Mouse (Mus musculus): ENCODE data around the gene Dnajc17. TPM values are rescaled to one million over a fixed set of nuclear protein-coding genes. Genes with fewer than 3 reads are reported as not detected.

The Dnajc17 gene
- total RNA-seq, 2 experiments from 2014 or later, result 12.0 to 13.3 TPM

- peak; percentile 73 to 78 for DNase-seq
- intact Hi-C loops (cut with DNase I), result no loop called here
Measured at GRCm38 (mm10) chr2:119166901-119167865, 41.4 kb downstream of the Dnajc17 start, which contains the start of gene Gchfr. Gene Gchfr (plus strand): TSS chr2:119167773.

DNA sequence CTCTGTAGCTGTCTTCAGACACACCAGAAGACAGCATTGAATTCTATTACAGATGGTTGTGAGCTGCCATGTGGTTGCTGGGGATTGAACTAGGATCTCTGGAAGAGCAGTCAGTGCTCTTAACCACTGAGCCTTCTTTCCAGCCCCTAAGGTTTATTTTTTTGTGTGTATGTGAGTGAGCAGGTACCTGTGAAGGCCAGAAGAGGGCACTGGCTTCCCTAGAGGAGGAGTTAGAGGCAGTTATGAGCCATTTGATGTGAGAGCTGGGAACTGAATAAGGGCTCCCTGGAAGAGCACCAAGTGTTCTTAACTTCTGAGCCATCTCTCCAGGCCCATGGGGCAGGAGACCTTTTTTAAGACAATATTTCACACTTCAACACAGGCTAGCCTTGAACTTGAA is 43.2 kb downstream of the Dnajc17 start:
- intact Hi-C loops (cut with DNase I), result no loop called here
- no peak for DNase-seq

DNA sequence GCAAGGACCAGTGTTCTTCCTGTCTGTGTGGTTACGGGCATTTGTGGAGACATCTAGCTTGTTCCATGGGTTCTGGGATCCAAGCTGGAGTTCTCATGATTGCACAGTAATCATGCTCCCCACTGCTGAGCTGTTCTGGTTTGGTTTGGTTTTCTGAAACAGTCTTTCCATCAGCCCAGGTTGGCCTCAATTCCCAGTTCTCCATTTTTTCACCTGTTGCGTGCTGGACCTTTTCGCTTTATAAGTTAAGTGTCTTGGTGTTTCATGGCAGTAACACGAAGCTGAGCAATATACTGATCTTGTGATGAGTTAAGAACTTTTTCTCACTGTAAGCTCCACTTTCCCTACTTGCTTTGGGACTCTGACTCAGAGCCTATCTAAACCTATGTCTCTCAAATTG is 44.6 kb downstream of the Dnajc17 start:
- no peak for DNase-seq

DNA sequence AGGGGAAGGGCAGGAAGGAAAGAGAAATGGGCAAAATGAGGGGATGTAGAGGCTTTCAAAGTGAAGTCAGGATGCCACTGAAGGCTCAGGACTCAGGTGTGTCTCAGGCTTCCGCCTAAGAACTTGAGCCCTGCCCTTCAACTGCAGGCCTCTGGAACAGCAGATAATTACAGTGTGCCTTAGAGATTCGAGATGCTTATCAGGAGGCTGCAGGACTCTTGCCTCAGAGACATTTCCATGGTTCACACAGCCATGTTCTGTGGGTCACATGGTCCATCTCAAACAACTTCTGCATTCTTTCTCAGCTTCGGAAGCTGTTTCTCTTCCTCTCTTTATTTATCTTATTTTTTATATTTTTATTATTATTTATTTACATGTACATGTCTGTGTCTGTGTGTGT is 45.5 kb downstream of the Dnajc17 start:
- no peak for DNase-seq
- intact Hi-C loops (cut with DNase I), result no loop called here

More for the DNA sequence above, 44.6 kb downstream of the Dnajc17 start:
- intact Hi-C loops (cut with DNase I), result no loop called here

GRCm38 (mm10) chr2:119161247-119161646 is 47.3 kb downstream of the Dnajc17 start:
- intact Hi-C loops (cut with DNase I), result no loop called here
- DNase-seq, result peak; percentile 51 to 52

DNA sequence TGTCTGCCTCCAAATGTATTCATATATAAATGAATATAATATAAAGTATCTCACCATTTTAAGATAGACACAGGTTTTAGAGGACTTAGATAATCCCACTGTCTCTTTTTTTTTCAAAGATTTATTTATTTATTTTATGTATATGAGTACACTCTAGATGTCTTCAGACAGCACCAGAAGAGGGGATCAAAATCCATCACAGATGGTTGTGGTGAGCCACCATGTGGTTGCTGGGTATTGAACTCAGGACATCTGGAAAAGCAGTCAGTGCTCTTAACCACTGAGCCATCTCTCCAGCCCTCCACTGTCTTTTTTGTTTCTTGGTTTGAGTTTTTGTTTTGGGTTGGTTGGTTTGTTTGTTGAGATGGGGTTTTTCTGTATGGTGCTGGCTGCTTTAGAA is 50.8 kb downstream of the Dnajc17 start:
- intact Hi-C loops (cut with DNase I), result loop anchor here (2.0 kb wide), 1 partner anchor 31 kb away; no protein-coding TSS in a partner anchor
- no peak for DNase-seq

- intact Hi-C loops (cut with DNase I), result loop anchor here (2.0 kb wide), 1 partner anchor 32 kb away; no protein-coding TSS in a partner anchor
Measured at GRCm38 (mm10) chr2:119156681-119157572, 51.7 kb downstream of the Dnajc17 start, which contains the start of gene Rmdn3. Gene Rmdn3 (minus strand): TSS chr2:119157034.

DNA sequence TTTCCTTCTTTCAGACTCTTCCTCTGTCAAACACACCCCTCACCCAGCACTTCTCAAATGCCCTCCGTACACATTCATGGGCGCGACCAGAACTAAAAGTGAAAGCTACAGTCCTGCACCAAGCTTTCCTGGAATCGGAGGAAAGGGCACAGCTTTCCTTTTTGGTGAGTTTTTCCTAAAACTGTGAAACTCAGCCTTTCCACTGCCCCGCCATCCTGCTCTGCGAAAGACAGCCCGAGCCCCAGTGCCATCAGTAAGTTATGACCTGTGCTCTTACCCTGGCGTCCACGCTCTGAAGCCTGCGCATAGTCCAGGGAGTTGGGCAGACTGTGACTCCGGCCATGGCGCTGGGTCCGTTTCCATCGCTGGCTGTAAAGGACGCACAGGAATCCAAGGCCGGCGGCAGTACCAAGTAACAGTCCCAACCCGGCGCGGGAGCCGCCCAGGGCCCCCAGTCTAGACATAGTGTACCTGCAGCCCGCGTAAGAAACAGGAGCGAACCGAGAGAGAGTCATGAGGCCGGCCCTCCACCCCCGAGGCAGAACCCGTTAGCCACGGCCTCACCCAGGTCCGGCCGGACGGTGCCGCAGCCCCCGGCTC is 52.4 kb downstream of the Dnajc17 start:
- DNase-seq, result no peak
- intact Hi-C loops (cut with DNase I), result loop anchor here (2.0 kb wide), 1 partner anchor 33 kb away; no protein-coding TSS in a partner anchor

More at GRCm38 (mm10) chr2:119156681-119157572, 51.7 kb downstream of the Dnajc17 start, which contains the start of gene Rmdn3:
- DNase-seq, result peak; percentile 95 to 97

DNA sequence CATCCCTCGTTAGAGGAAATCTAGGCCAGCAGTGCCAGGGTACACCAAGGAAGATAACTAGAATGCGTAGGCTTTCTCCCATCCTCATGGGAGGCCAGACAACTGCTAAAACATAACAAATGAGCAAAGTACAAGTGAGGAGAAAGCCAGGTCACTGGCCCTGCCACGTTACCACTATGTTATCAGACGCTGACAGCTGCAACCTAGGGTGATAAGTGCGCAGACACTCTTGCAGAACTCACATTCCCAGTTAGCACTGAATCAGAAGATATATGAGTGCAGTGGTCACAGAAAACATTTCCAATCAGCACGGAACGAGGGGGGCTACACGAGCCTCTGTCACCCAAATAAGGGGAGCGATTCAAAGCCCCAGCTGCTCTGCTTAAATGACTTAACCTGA is 53.2 kb downstream of the Dnajc17 start:
- intact Hi-C loops (cut with DNase I), result no loop called here
- no peak for DNase-seq

DNA sequence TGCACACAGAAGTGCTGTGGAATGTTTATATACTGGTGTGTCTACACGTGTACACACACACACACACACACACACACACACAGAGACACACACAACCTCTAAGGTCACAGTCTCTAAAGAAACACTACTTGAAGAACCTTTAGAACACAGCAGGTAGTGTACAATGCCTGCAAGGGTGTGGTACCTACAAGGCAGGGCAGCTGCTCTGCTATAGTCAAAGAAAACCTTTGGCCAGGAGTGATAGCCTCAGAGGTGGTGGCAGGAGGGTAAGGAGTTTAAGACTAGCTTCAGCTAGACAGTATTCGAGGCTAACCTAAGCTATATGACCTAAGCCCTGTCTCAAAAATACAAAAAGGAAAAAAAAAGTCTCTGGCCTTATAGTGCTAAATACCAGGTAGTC is 53.9 kb downstream of the Dnajc17 start:
- DNase-seq, result no peak
- intact Hi-C loops (cut with DNase I), result no loop called here

GRCm38 (mm10) chr2:119152255-119152654 is 56.3 kb downstream of the Dnajc17 start:
- no peak for DNase-seq
- intact Hi-C loops (cut with DNase I), result no loop called here

DNA sequence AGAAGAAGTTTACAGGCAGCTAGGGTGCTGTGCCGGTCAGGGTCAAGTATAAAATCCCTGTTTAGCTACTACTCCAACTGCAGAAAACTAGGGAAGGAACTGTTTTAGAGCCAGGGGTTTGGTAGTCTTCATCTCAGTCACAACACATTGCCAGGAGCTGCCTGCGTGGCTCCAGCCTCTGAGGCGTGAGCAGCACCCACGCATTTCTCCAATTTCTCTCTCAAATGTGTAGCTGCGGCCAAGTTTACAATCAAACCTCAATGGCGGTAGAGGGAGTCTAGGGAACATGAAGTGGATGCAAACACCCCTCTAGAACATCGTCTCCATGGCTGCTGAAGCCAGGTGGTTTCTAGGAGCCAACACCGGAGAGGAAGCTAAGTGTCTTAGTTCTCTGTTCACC is 60.8 kb downstream of the Dnajc17 start:
- DNase-seq, result no peak
- intact Hi-C loops (cut with DNase I), result no loop called here

- DNase-seq, result peak; percentile 37 to 52
- intact Hi-C loops (cut with DNase I), result no loop called here
Measured at GRCm38 (mm10) chr2:119147160-119147678, 61.4 kb downstream of the Dnajc17 start.

DNA sequence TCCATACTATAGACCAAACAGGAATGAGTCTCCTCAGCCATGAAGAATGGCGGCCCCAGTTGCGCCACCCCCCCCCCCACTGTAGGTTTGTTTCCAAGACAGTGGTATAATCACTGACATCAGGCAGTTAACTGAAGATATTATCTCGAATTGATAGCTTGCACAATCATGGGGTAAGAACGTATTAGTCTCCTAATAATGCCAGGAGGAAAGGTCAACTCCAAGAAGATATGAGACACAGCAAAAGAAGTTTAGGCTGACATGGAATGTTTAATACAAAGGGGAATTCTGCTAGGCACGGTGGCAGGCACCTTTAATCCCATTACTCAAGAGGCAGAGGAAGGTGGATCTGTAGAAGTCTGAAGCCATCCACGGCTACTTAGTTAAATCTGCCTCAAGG is 62.2 kb downstream of the Dnajc17 start:
- no peak for DNase-seq
- intact Hi-C loops (cut with DNase I), result no loop called here

GRCm38 (mm10) chr2:119145199-119145598 is 63.4 kb downstream of the Dnajc17 start:
- intact Hi-C loops (cut with DNase I), result loop anchor here (2.0 kb wide), 1 partner anchor 44 kb away; no protein-coding TSS in a partner anchor
- no peak for DNase-seq

- intact Hi-C loops (cut with DNase I), result no loop called here
- no peak for DNase-seq
Measured at GRCm38 (mm10) chr2:119136346-119136898, 72.2 kb downstream of the Dnajc17 start.

Measured in heart, postnatal 10 days (tissue).